Mouse (Mus musculus) midbrain, embryonic 16.5 days (tissue): ENCODE data around the gene Noxo1. TPM values are rescaled to one million over a fixed set of nuclear protein-coding genes. Genes with fewer than 3 reads are reported as not detected.
"Not testable (repeated sequence)": the region's sequence is repeated elsewhere in the genome, so short reads cannot be mapped to it uniquely, and the experiment has no call there.

ENCODE experiments used
- ATAC-seq: fragments of 200-750 bp; cut with Nextera tagmentation; 2 replicates; pipeline ENCODE4 v1.8.0; 2017; ENCODE audit warnings: moderate TSS enrichment
- H3K27ac ChIP-seq: fragments of 300-500 bp; sonication (generic); 2 replicates; pipeline ENCODE4 v1.5.1; 2014; ENCODE audit warnings: mild to moderate bottlenecking, low read length, mixed read lengths
- H3K27me3 ChIP-seq: fragments of 300-500 bp; sonication (generic); 2 replicates; pipeline ENCODE4 v1.6.1; 2014; ENCODE audit warnings: low read depth, low read length, mixed read lengths; ENCODE audit not compliant: control insufficient read depth, insufficient read depth
- H3K36me3 ChIP-seq: fragments of 300-500 bp; sonication (generic); 2 replicates; pipeline ENCODE4 v1.6.1; 2014; ENCODE audit warnings: mild to moderate bottlenecking, low read length, moderate library complexity, mixed read lengths; ENCODE audit not compliant: control insufficient read depth, insufficient read depth
- H3K4me1 ChIP-seq: fragments of 300-500 bp; sonication (generic); 2 replicates; pipeline ENCODE4 v1.6.1; 2014; ENCODE audit warnings: mild to moderate bottlenecking, low read length, mixed read lengths; ENCODE audit not compliant: control insufficient read depth, insufficient read depth
- H3K4me2 ChIP-seq: fragments of 300-500 bp; sonication (generic); 2 replicates; pipeline ENCODE4 v1.6.1; 2014; ENCODE audit warnings: mild to moderate bottlenecking, low read length, mixed read lengths
- H3K4me3 ChIP-seq: fragments of 300-500 bp; sonication (generic); 2 replicates; pipeline ENCODE4 v1.5.1; 2014; ENCODE audit warnings: low read depth, mild to moderate bottlenecking, low read length, moderate library complexity, mixed read lengths
- H3K9ac ChIP-seq: fragments of 300-500 bp; sonication (generic); 2 replicates; pipeline ENCODE4 v1.6.1; 2014; ENCODE audit warnings: low read depth, low read length, mixed read lengths
- H3K9me3 ChIP-seq: fragments of 300-500 bp; sonication (generic); replicated peaks from 2 replicates; pipeline ENCODE4 v1.6.1; 2014; ENCODE audit warnings: mild to moderate bottlenecking, low read length, mixed read lengths; ENCODE audit not compliant: control insufficient read depth, poor library complexity, severe bottlenecking
- WGBS: fragments of 180-500 bp; shearing (Covaris S2); extraction: QIAGEN DNeasy Blood & Tissue Kit; methylation state at CpG from one replicate; pipeline ENCODE4 v1.1.7; 2014; 5-methylcytosine and 5-hydroxymethylcytosine counted together
- polyA plus RNA-seq: library from polyadenylated mRNA; unstranded; fragments of >200 nt; fragmentation: Nextera tagmentation; extraction: Ambion mirVana; gene quantifications from 2 replicates; pipeline ENCODE4 v1.2.1, GENCODE M21; 2015

Noxo1 gene
- polyA plus RNA-seq, 1 experiment from 2014 or later: 2.2 TPM

DNA sequence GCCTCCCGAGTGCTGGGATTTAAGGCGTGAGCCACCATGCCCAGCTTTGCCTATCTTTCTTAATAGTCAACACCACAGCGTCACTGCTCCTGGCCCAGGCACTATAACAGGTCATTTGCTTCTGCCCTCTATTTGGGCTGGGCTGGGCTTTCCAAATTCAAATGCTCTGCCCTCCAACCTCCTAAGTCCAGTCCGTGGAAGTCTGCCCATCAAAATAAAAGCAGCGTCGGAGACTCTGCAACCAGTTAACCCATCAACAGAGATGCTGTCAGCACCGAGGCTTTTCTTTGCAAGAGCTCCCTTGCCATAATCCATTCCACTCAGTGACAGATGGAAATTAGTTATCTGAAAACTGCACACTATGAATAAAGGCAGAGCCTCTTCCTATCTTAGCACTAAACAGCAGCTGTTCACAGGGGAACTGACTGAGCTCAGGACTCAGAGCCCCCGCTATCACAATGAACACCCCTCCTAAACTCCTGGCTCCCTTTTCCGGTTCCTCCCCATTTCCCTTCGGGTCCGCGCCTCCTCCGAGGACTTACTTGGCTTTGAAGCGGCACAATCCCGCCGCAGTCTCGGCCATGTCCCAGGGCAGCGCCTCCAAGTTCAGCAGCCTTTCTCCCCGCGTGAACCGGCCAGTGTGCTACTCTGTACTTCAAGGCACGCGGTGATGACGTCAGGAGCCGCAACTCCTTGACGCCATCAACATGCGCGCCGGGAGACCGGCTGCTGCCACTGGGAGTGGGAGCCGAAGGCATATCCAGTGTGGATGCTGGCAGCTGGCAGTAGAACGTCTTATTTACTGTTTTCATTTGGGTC, 11.2 kb downstream of the Noxo1 start, which contains the start of gene Tbl3:
TSS of gene Tbl3 (minus strand) at position 679 of the 819 bp plus-strand sequence.
- Histone ChIP-seq H3K4me2 (peak within 1 kb of the TSS; percentile 89), H3K9me3 (no peaks in the 10 kb centered on the region), H3K27me3 (no peaks in the 10 kb centered on the region), H3K27ac (peak within 1 kb of the TSS; percentile 76), H3K36me3 (peaks cover 17% of the 10 kb centered on the region), H3K4me3 (peak within 1 kb of the TSS; percentile 81), H3K4me1 (peaks cover 10% of the 10 kb centered on the region), H3K9ac (peak within 1 kb of the TSS; percentile 80)
- peak; percentile 89 for ATAC-seq
- 4% methylated on average over 32 of the region's 32 CpGs for WGBS

DNA sequence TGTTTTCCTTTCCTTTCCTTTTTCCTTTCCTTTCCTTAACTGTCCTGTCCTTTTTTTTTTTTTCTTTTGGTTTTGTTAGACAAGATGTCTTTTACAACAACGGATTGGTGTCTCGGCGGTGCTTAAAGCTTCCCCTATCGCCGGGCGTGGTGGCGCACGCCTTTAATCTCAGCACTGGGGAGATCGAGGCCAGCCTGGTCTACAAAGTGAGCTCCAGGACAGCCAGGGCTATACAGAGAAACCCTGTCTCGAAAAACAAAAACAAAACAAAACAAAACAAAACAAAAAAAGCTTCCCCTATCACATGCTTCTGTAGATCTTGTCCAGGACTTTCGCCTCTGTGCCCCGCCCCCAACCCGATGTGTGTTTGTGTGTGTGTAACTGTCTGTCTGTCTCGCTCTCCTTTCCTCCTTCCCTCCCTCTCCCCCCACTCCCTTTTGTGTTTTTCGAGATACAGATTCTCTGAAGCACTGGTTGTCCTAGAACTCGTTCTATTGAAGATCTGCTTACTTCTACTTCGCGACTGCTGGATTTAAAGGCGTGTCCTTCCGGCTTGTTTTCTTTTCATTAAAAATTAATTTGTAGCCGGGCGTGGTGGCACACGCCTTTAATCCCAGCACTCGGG, 11.9 kb downstream of the Noxo1 start:
- 7% methylated on average over 24 of the region's 24 CpGs for WGBS
- H3K27me3 ChIP-seq: no peaks in the 10 kb centered on the region
- peak overlapping the region; percentile 76 for H3K27ac ChIP-seq
- H3K9me3 ChIP-seq: no peaks in the 10 kb centered on the region
- H3K9ac ChIP-seq: peak overlapping the region; percentile 80
- ATAC-seq: 0 out of 2 replicates have a peak, but pooled peaks have one; percentile 41
- H3K4me1 ChIP-seq: peaks cover 10% of the 10 kb centered on the region
- H3K36me3 ChIP-seq: peaks cover 15% of the 10 kb centered on the region
- H3K4me2 ChIP-seq: peak overlapping the region; percentile 89
- peak overlapping the region; percentile 81 for H3K4me3 ChIP-seq

DNA sequence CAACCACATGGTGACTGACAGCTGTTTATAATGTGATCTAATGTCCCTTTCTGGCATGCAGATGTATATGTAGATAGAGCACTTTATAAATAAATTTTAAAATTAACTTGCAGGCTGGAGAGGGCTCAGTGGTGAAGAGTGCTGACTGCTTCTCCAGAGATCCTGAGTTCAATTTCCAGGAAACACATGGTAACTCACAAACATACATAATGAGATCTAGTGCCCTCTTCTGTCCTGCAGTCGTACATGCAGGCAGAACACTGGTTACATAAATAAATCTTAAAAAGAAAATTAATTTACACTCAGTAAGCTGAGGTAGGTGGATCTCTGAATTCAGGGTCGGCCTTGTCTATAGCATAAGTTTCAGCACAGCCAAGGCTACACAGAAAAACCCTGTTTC, 12.6 kb downstream of the Noxo1 start:
- H3K4me1 ChIP-seq: peaks cover 10% of the 10 kb centered on the region
- peaks cover 12% of the 10 kb centered on the region for H3K36me3 ChIP-seq
- H3K4me3 ChIP-seq: no peak overlapping the region
- H3K9ac ChIP-seq: no peak overlapping the region
- ATAC-seq: no peak
- H3K27ac ChIP-seq: no peak overlapping the region
- 30% methylated on average over 2 of the region's 2 CpGs for WGBS
- H3K9me3 ChIP-seq: no peaks in the 10 kb centered on the region
- H3K27me3 ChIP-seq: no peaks in the 10 kb centered on the region
- H3K4me2 ChIP-seq: no peak overlapping the region

DNA sequence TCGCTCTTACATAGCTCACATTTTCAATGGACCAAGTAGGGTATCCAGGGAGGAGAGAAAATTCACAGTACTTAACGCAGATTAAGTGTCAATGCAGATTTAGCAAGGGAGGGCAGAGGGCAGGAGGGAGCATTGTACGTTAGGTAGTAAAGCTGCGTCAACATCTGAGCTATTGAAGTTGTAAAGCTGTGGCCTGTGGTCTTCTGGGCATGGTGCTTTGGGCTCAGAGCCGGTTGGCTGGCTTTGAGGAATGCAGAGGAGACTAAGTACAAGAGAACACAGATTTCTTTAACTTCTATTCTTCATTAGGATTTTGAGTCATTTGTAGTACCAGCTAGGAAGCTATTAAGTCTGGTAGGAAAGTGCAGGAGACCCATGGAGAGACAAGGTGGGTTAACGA, 19.5 kb downstream of the Noxo1 start:
- ATAC-seq: no peak
- WGBS: 19% methylated on average over 6 of the region's 6 CpGs

DNA sequence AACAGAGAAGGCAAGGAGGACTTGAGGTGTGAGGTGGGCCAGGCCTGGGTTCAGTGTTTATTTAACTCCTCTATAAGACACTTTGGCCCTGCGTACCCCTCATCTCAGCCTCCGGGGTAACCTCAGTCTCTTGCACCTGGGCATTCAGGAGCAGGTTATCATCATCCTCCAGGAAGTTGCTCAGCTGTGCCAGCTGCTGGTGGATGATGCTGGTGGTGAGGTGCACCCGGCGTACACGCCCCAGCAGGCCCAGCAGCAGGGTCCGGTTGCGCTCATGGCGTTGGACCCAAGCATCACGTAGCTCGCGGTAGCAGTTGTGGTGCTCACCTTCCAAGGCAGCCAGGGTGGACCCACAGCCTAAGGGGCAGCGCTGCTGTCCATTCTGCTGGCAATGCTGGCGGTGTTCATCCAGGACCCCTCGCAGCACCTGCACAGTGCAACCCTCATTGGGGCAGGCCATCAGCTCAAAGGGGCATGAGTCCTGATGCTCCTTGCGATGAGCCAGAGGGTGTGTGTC, 20.2 kb downstream of the Noxo1 start:
- H3K4me2 ChIP-seq: no peak overlapping the region
- no peaks in the 10 kb centered on the region for H3K27me3 ChIP-seq
- no peaks in the 10 kb centered on the region for H3K9me3 ChIP-seq
- no peak overlapping the region for H3K4me3 ChIP-seq
- no peak overlapping the region for H3K27ac ChIP-seq
- H3K4me1 ChIP-seq: peaks cover 8% of the 10 kb centered on the region; the same call in 1 of the 2 replicates
- WGBS: 93% methylated on average over 15 of the region's 15 CpGs
- no peak for ATAC-seq
- no peak overlapping the region for H3K9ac ChIP-seq
- peaks cover under 1% of the 10 kb centered on the region for H3K36me3 ChIP-seq

More for the DNA sequence above, 19.5 kb downstream of the Noxo1 start:
- Histone ChIP-seq H3K4me3 (no peak overlapping the region), H3K4me2 (no peak overlapping the region), H3K9me3 (no peaks in the 10 kb centered on the region), H3K9ac (no peak overlapping the region), H3K27ac (no peak overlapping the region), H3K36me3 (no peaks in the 10 kb centered on the region; the same call in 1 of the 2 replicates), H3K27me3 (no peaks in the 10 kb centered on the region), H3K4me1 (peaks cover 4% of the 10 kb centered on the region; the same call in 1 of the 2 replicates)

DNA sequence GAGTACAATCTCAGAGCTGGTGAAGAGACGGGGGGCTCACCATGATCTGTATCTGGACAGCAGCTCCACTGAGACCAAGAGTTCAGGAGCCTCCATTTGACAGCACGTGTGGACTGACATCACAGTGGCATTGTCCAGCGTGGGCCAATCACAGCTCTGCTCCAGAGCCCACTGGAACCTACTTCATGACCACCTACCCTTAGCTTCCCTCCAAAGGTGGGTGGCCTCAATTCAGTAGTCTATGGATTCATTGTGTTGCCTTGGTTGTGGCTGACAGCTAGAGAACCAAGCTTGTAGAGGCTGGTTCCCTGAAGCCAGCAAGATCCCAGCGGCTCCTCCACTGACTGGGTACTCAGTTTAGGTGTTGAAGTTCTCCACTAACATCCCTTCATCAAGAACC, 21.9 kb downstream of the Noxo1 start, which contains the start of the genes Rnf151 and Rps2:
TSS of gene Rnf151 (minus strand) at position 121 of the 400 bp plus-strand sequence.
TSS of gene Rps2 (plus strand) at position 174 of the 400 bp plus-strand sequence.
- peaks cover 17% of the 10 kb centered on the region for H3K4me1 ChIP-seq
- 86% methylated on average over 4 of the region's 4 CpGs for WGBS
- 0 out of 2 replicates have a peak within 1 kb of the TSS, but pooled peaks have one; percentile 89 for H3K9ac ChIP-seq
- H3K27me3 ChIP-seq: no peaks in the 10 kb centered on the region
- no peak within 1 kb of the TSS; the same call in 1 of the 2 replicates for H3K4me3 ChIP-seq
- H3K36me3 ChIP-seq: peaks cover 8% of the 10 kb centered on the region
- H3K9me3 ChIP-seq: no peaks in the 10 kb centered on the region
- H3K4me2 ChIP-seq: peak within 1 kb of the TSS; percentile 47
- H3K27ac ChIP-seq: no peak within 1 kb of the TSS
- no peak for ATAC-seq

DNA sequence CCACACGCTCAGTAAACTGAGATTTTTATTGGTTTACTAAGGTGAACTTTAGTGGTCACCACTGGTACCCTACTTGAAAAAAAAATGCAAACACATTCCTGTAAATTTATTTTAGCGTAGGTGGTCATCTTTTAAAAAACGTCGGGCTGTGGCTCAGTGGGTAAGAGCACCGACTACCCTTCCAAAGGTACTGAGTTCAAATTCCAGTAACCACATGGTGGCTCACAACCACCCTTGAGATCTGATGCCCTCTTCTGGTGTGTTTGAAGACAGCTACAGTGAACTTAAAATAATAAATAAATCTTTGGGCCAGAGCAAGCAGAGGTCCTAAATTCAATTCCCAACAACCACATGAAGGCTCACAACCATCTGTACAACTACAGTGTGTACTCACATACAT, 22.9 kb downstream of the Noxo1 start:
- Histone ChIP-seq H3K4me3 (peak overlapping the region; percentile 79), H3K4me2 (peak overlapping the region; percentile 47), H3K4me1 (peaks cover 25% of the 10 kb centered on the region), H3K9ac (peak overlapping the region; percentile 89)
- H3K27me3 ChIP-seq, H3K27ac ChIP-seq, ATAC-seq, H3K36me3 ChIP-seq, H3K9me3 ChIP-seq: not testable (repeated sequence)
- 70% methylated on average over 5 of the region's 5 CpGs for WGBS

DNA sequence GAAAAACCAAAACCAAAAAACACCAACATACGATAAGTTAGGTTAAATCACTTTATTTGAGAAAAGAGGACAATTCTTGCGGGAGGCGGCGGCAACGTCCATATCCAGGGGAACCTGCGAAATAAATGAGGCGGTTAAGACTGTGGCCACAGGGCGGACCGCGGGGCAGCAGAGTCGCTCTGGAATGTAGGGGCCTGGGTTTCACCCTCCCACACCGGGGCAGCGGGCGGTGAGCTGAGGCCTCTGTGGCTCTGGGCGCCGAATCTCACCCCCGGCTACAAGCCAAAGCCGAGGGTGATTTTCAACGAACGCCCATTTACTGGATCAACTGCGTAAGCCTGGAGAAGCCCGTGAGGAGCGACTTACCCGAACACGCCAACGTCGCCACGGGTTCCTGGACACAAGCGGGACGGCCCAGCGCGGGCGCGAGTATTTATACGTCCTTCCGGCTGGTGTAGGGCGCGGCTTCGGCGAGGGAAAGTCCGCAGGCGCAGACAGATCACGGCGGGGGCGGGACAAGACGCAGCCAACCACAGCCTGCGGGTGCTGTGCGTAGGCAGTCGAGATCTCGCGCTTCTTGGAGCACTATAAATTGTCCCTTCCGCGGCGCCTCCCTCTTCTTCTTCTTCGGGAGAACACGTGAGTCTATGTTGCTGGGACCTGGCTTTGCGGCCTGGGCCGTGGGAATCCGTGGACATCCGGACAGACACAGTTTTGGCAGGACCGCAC, 23.6 kb downstream of the Noxo1 start:
- H3K36me3 ChIP-seq: peaks cover 8% of the 10 kb centered on the region
- no peaks in the 10 kb centered on the region for H3K9me3 ChIP-seq
- peak overlapping the region; percentile 89 for H3K9ac ChIP-seq
- peak overlapping the region; percentile 79 for H3K4me3 ChIP-seq
- no peaks in the 10 kb centered on the region for H3K27me3 ChIP-seq
- WGBS: under 1% methylated on average over 61 of the region's 61 CpGs
- peak overlapping the region; percentile 87 for H3K4me2 ChIP-seq
- peak; percentile 97 for ATAC-seq
- peaks cover 25% of the 10 kb centered on the region for H3K4me1 ChIP-seq
- H3K27ac ChIP-seq: peak overlapping the region; percentile 84
